In the genomic region with DNA sequence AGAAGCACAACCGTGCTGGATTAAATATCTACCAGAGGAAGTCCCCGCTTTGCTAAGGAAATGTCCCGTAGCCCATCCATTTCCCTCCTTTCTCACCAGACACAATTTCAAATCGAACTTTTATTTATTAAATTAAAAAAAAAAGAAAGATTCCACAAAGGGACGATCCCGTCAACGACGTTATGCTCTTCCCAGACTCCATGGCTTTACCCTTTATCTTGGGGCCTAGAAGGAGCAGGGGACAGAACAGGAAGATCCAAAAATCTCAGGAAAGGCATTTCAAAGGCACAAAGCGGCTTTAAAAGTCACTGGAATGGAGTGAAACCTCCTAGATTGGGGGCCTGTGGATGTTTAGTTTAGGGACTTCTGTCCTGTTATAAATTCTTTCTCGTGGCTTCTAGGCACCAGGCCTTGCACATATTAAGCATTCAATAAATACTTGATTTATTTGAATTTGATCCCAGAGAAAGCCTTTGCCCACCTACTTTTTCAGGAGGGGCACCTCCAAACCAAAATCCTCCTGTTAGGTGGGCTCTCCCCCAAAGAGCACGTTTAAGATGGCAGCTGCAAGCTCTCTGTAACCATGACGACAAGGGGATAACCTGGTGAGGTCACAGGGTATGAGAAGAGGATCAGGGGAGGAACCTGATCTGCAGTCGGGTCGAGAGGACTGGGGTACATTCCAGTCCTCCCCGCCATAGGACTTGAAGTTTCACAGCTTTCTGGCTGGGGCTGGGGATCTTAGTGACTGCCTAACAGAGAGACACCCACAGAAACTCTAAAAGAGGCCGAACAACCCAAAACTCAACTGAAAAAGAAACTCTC, we compare ENCODE assay signal across 10 mouse cellular contexts. TPM values are rescaled to one million over a fixed set of nuclear protein-coding genes. Genes with fewer than 3 reads are reported as not detected.
DNase-seq lines count a peak whose midpoint lies in the region; ATAC-seq and TF ChIP-seq lines count a peak whose summit lies in the region.
"Had no signal": no experiment of that assay in that cellular context is flagged by ENCODE, and none has a peak within 500 bp of the region (broad histone marks: within the 10 kb centered on the region; RNA-seq: fewer than 3 reads in every experiment).

No protein-coding gene starts in this region.

- peak overlapping the region in 1 of 2 experiments; percentile 49; a peak in 1 of 4 replicates for H3K4me3 ChIP-seq in heart, embryonic 14.5 days (ENCODE audit: control insufficient read depth in 1 of 2, insufficient read depth in 1 of 2, low read depth in 1 of 2, low read length in 2 of 2)
- H3K4me3 ChIP-seq in forebrain, embryonic 14.5 days (ENCODE audit: low read depth, low read length): 0 out of 2 replicates have a peak overlapping the region, but pooled peaks have one; percentile 49
- H3K4me3 ChIP-seq in liver, postnatal 0 days (ENCODE audit: low read depth, low read length): no peak overlapping the region

- DNase-seq in heart, postnatal 36 days: no peak
- DNase-seq in ES-CJ7 (ENCODE audit: low read depth, low spot score): peak; percentile 48
- DNase-seq in forebrain, embryonic 14.5 days (ENCODE audit: low spot score): no peak
- DNase-seq in liver, postnatal 0 days: no peak
- DNase-seq in thymus, postnatal 0 days (ENCODE audit: low spot score): no peak

- intact Hi-C loops in heart, postnatal 36 days (cut with DNase I): no loop called here

- WGBS in heart, embryonic 14.5 days: 50% methylated on average over 16 of the region's 16 CpGs
- WGBS in forebrain, embryonic 14.5 days: 31% methylated on average over 16 of the region's 16 CpGs
- 43% methylated on average over 16 of the region's 16 CpGs for WGBS in liver, postnatal 0 days (ENCODE audit: insufficient replicate concordance)

- peak overlapping the region; percentile 69 to 75 for H3K27ac ChIP-seq in heart, embryonic 14.5 days (replicated peaks in 1 of 2; ENCODE audit: control insufficient read depth in 1 of 2, insufficient read depth in 1 of 2, low read depth in 2 of 2, low read length in 2 of 2)
- no peak overlapping the region for H3K27ac ChIP-seq in forebrain, embryonic 14.5 days (ENCODE audit: low read depth, low read length)
- no peak overlapping the region for H3K27ac ChIP-seq in liver, postnatal 0 days (ENCODE audit: low read depth)

- peaks cover 44% of the 10 kb centered on the region for H3K27me3 ChIP-seq in heart, embryonic 14.5 days (ENCODE audit: control insufficient read depth, insufficient read depth, low read length)
- peaks cover 32% of the 10 kb centered on the region for H3K27me3 ChIP-seq in forebrain, embryonic 14.5 days (replicated peaks; ENCODE audit: control insufficient read depth, insufficient read depth, low read length)
- H3K27me3 ChIP-seq in liver, postnatal 0 days (ENCODE audit: insufficient read depth, low read length): peaks cover 55% of the 10 kb centered on the region

- peak overlapping the region; percentile 99 for H3K4me2 ChIP-seq in heart, embryonic 14.5 days (ENCODE audit: low read length)
- peak overlapping the region; percentile 98 for H3K4me2 ChIP-seq in forebrain, embryonic 14.5 days (ENCODE audit: low read length)
- peak overlapping the region; percentile 83; the same call in 1 of the 2 replicates for H3K4me2 ChIP-seq in liver, postnatal 0 days (ENCODE audit: low read depth, low read length)

- H3K9me3 ChIP-seq in heart, embryonic 14.5 days (ENCODE audit: control insufficient read depth, low read length): no peaks in the 10 kb centered on the region
- no peaks in the 10 kb centered on the region for H3K9me3 ChIP-seq in forebrain, embryonic 14.5 days (replicated peaks; ENCODE audit: control insufficient read depth, low read length)
- no peaks in the 10 kb centered on the region for H3K9me3 ChIP-seq in liver, postnatal 0 days (ENCODE audit: low read length)

- no peaks in the 10 kb centered on the region for H3K36me3 ChIP-seq in heart, embryonic 14.5 days (ENCODE audit: control insufficient read depth, insufficient read depth, low read length)
- H3K36me3 ChIP-seq in forebrain, embryonic 14.5 days (ENCODE audit: control insufficient read depth, insufficient read depth, low read length): no peaks in the 10 kb centered on the region
- no peaks in the 10 kb centered on the region for H3K36me3 ChIP-seq in liver, postnatal 0 days (replicated peaks; ENCODE audit: insufficient read depth, low read length)

- TF ChIP-seq EP300 in liver, postnatal 0 days (IDR thresholded peaks at IDR 0.05; ENCODE audit: low read depth): no peak

- H3K9ac ChIP-seq in heart, embryonic 14.5 days (ENCODE audit: low read length): peak overlapping the region; percentile 76; the same call in 1 of the 2 replicates
- no peak overlapping the region; the same call in 1 of the 2 replicates for H3K9ac ChIP-seq in forebrain, embryonic 14.5 days (ENCODE audit: low read length)
- H3K9ac ChIP-seq in liver, postnatal 0 days (replicated peaks): no peak overlapping the region

- peaks cover 17 to 27% of the 10 kb centered on the region in 2 experiments for H3K4me1 ChIP-seq in heart, embryonic 14.5 days (ENCODE audit: control insufficient read depth in 2 of 2, insufficient read depth in 2 of 2, low read length in 2 of 2)
- 0 out of 2 replicates have a peak, but pooled peaks cover 4% of the 10 kb centered on the region for H3K4me1 ChIP-seq in forebrain, embryonic 14.5 days (ENCODE audit: control insufficient read depth, insufficient read depth, low read length)
- peaks cover 17% of the 10 kb centered on the region for H3K4me1 ChIP-seq in liver, postnatal 0 days (ENCODE audit: insufficient read depth)

- no peak for ATAC-seq in heart, embryonic 14.5 days (ENCODE audit: insufficient number of reproducible peaks, insufficient read depth, low FRiP score, low read depth)
- no peak for ATAC-seq in forebrain, embryonic 14.5 days
- no peak for ATAC-seq in liver, postnatal 0 days
- ATAC-seq in erythroblast, adult 5-6 weeks (replicated peaks; ENCODE audit: low FRiP score, poor library complexity, severe bottlenecking): no peak
- ATAC-seq in megakaryocyte, adult 5-6 weeks (ENCODE audit: poor library complexity, severe bottlenecking): no peak

- no peak for TF ChIP-seq CTCF in liver, postnatal 0 days (IDR thresholded peaks at IDR 0.05; ENCODE audit: low read depth)

RNA-seq across cellular contexts. Expression of a gene that starts 6.1 kb away (rescaled TPM):
- 45.0 and 48.4 TPM in 2 replicates for polyA plus RNA-seq in heart, embryonic 14.5 days (2014; fragmentation: Nextera tagmentation; extraction: Ambion mirVana)
- total RNA-seq in heart, postnatal 36 days (2021): 10 to 100 TPM; 12.5 to 12.8 TPM
- 43.2 and 48.2 TPM in 2 replicates for polyA plus RNA-seq in forebrain, embryonic 14.5 days (2014; fragmentation: Nextera tagmentation; extraction: Ambion mirVana)
- polyA plus RNA-seq in liver, postnatal 0 days (2015; fragmentation: Nextera tagmentation; extraction: Ambion mirVana): 15.6 and 18.8 TPM in 2 replicates
- 30.3 and 60.7 TPM in 2 replicates for total RNA-seq in erythroblast, adult 5-6 weeks (2015; ENCODE audit: low replicate concordance)
- 11.7 and 49.7 TPM in 2 replicates for total RNA-seq in erythroblast, adult 5-6 weeks (2017; ENCODE audit: low replicate concordance)
- total RNA-seq in megakaryocyte, adult 5-6 weeks (2015): 67.5 and 75.2 TPM in 2 replicates
- total RNA-seq in megakaryocyte, adult 5-6 weeks (2017): 64.3 and 100 TPM in 2 replicates
- polyA plus RNA-seq in thymus, postnatal 0 days (2015; fragmentation: Nextera tagmentation; extraction: Ambion mirVana): 56.8 and 61.7 TPM in 2 replicates

RNA-seq across cellular contexts. Expression of a gene that starts 10.3 kb away (rescaled TPM):
- polyA plus RNA-seq in heart, embryonic 14.5 days (2014; fragmentation: Nextera tagmentation; extraction: Ambion mirVana): 0.22 TPM in 1 of 2 replicates, not detected in the other
- total RNA-seq in heart, postnatal 36 days (2021): not detected
- polyA plus RNA-seq in forebrain, embryonic 14.5 days (2014; fragmentation: Nextera tagmentation; extraction: Ambion mirVana): 0.33 and 0.39 TPM in 2 replicates
- not detected in 2 replicates for polyA plus RNA-seq in liver, postnatal 0 days (2015; fragmentation: Nextera tagmentation; extraction: Ambion mirVana)
- total RNA-seq in erythroblast, adult 5-6 weeks (2015; ENCODE audit: low replicate concordance): not detected in 2 replicates
- not detected in 2 replicates for total RNA-seq in erythroblast, adult 5-6 weeks (2017; ENCODE audit: low replicate concordance)
- not detected in 2 replicates for total RNA-seq in megakaryocyte, adult 5-6 weeks (2015)
- not detected in 2 replicates for total RNA-seq in megakaryocyte, adult 5-6 weeks (2017)
- 0.10 and 0.13 TPM in 2 replicates for polyA plus RNA-seq in thymus, postnatal 0 days (2015; fragmentation: Nextera tagmentation; extraction: Ambion mirVana)
- total RNA-seq: adrenal gland, postnatal 14 days; neutrophil, adult 5-6 weeks had no signal

RNA-seq across cellular contexts. Expression of a gene that starts 25.2 kb away (rescaled TPM):
- 59.9 and 72.7 TPM in 2 replicates for polyA plus RNA-seq in heart, embryonic 14.5 days (2014; fragmentation: Nextera tagmentation; extraction: Ambion mirVana)
- 10 to 100 TPM; 17.7 to 22.7 TPM for total RNA-seq in heart, postnatal 36 days (2021)
- 90.9 and 108 TPM in 2 replicates for polyA plus RNA-seq in forebrain, embryonic 14.5 days (2014; fragmentation: Nextera tagmentation; extraction: Ambion mirVana)
- 28.1 and 30.8 TPM in 2 replicates for polyA plus RNA-seq in liver, postnatal 0 days (2015; fragmentation: Nextera tagmentation; extraction: Ambion mirVana)
- 9.4 and 10.0 TPM in 2 replicates for total RNA-seq in erythroblast, adult 5-6 weeks (2015; ENCODE audit: low replicate concordance)
- 14.3 and 14.9 TPM in 2 replicates for total RNA-seq in erythroblast, adult 5-6 weeks (2017; ENCODE audit: low replicate concordance)
- 28.4 and 28.6 TPM in 2 replicates for total RNA-seq in megakaryocyte, adult 5-6 weeks (2015)
- total RNA-seq in megakaryocyte, adult 5-6 weeks (2017): 47.8 and 52.2 TPM in 2 replicates
- 94.7 and 107 TPM in 2 replicates for polyA plus RNA-seq in thymus, postnatal 0 days (2015; fragmentation: Nextera tagmentation; extraction: Ambion mirVana)

RNA-seq across cellular contexts. Expression of a gene that starts 30.8 kb away (rescaled TPM):
- 397 and 431 TPM in 2 replicates for polyA plus RNA-seq in heart, embryonic 14.5 days (2014; fragmentation: Nextera tagmentation; extraction: Ambion mirVana)
- 100 to 1,000 TPM; 308 to 311 TPM for total RNA-seq in heart, postnatal 36 days (2021)
- polyA plus RNA-seq in forebrain, embryonic 14.5 days (2014; fragmentation: Nextera tagmentation; extraction: Ambion mirVana): 509 and 642 TPM in 2 replicates
- polyA plus RNA-seq in liver, postnatal 0 days (2015; fragmentation: Nextera tagmentation; extraction: Ambion mirVana): 172 and 179 TPM in 2 replicates
- 71.1 and 131 TPM in 2 replicates for total RNA-seq in erythroblast, adult 5-6 weeks (2015; ENCODE audit: low replicate concordance)
- 120 and 128 TPM in 2 replicates for total RNA-seq in erythroblast, adult 5-6 weeks (2017; ENCODE audit: low replicate concordance)
- total RNA-seq in megakaryocyte, adult 5-6 weeks (2015): 385 and 398 TPM in 2 replicates
- total RNA-seq in megakaryocyte, adult 5-6 weeks (2017): 347 and 441 TPM in 2 replicates
- 446 and 454 TPM in 2 replicates for polyA plus RNA-seq in thymus, postnatal 0 days (2015; fragmentation: Nextera tagmentation; extraction: Ambion mirVana)

RNA-seq across cellular contexts. Expression of a gene that starts 49.2 kb away (rescaled TPM):
- polyA plus RNA-seq in heart, embryonic 14.5 days (2014; fragmentation: Nextera tagmentation; extraction: Ambion mirVana): 8.0 and 8.2 TPM in 2 replicates
- total RNA-seq in heart, postnatal 36 days (2021): 10 to 100 TPM; 45.7 to 49.1 TPM
- polyA plus RNA-seq in forebrain, embryonic 14.5 days (2014; fragmentation: Nextera tagmentation; extraction: Ambion mirVana): 6.6 and 7.0 TPM in 2 replicates
- polyA plus RNA-seq in liver, postnatal 0 days (2015; fragmentation: Nextera tagmentation; extraction: Ambion mirVana): 2.8 and 2.9 TPM in 2 replicates
- total RNA-seq in erythroblast, adult 5-6 weeks (2015; ENCODE audit: low replicate concordance): 42.2 and 66.3 TPM in 2 replicates
- total RNA-seq in erythroblast, adult 5-6 weeks (2017; ENCODE audit: low replicate concordance): 20.2 and 23.1 TPM in 2 replicates
- 68.3 and 71.8 TPM in 2 replicates for total RNA-seq in megakaryocyte, adult 5-6 weeks (2015)
- total RNA-seq in megakaryocyte, adult 5-6 weeks (2017): 64.1 and 72.2 TPM in 2 replicates
- 9.7 and 10.9 TPM in 2 replicates for polyA plus RNA-seq in thymus, postnatal 0 days (2015; fragmentation: Nextera tagmentation; extraction: Ambion mirVana)

Comparison
In these comparisons a context has a peak if more than half of its experiments do, and no peak if none do; other contexts are left out.
1. H3K27ac ChIP-seq: peak in heart, embryonic 14.5 days (2 of 2); none in forebrain, embryonic 14.5 days (single experiment) and liver, postnatal 0 days (single experiment).
2. Peak in every context shown above with its lines, with median percentiles within 50 percentile points of each other: H3K4me2 ChIP-seq.